Mouse (Mus musculus) kidney, adult 2 months (tissue): ENCODE data around the gene Dnajb14.

Experiments used
- CTCF ChIP-seq: fragments of 200-500 bp; conservative IDR thresholded peaks from 2 replicates; pipeline ENCODE4 v1.5.1; 2011; ENCODE audit warnings: low read depth, mild to moderate bottlenecking, control low read depth, low read length, moderate library complexity, mixed read lengths; ENCODE audit not compliant: insufficient read depth, insufficient read length
- POLR2A ChIP-seq: fragments of 200-500 bp; IDR thresholded peaks from one replicate; pipeline ENCODE4 v1.6.1; 2011; ENCODE audit warnings: low read depth, low read length, control low read depth

DNA sequence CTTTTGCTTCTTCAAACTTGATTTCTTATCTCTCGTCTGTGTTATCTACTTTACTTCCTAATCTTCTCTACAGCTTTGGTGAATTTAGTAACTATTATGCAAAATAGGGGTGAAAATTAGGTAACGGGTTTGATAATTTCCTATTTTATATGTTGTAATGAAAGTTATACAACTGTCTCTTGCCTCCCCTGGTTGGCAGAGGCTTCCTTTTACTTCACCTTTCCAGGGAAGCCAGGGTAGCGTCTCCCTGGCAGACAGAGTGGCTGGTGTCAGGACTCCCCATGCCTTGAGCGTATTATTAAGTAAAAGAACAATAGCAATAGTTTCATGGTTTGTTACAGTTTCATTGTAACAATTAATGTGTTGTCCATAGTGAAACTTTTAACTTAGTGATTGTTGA lies 26.3 kb downstream of the Dnajb14 start:
- TF ChIP-seq CTCF: no peak
- TF ChIP-seq POLR2A: no peak
